9 mouse cellular contexts compared by ENCODE assay signal in the genomic region with DNA sequence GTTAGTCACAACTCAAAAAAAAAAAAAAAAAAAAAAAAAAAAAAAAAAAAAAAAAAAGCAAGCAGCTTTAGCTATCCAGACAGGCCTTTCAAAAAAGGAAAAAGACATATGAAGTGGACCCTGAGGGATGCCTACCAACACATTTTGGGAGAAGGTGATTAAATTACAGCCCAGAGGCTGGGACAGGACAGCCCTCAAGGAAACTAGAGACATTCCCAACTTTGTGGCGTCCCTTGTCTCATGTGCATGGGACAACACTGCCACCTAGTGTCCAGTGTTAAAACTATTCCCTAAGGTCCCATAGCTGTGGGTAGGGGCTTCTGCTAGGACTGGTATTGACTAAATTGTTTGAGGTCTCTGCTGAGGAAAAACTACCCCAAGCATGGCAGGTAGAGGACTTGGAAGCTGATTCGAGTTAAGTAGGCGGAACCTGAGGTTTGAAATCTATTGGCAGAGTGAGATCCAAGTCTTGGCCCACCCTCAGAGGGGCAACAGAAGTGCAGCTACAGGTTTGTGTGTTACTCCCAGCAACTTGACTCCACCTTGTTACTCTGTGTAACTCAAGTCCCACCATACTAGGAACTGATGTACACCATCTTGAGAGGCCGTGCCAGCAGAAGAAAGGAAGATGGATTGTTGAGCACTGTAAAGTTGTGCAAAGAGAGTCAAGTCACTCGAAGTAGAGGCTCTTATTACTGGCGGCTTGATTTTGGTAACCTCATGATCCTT. TPM values are rescaled to one million over a fixed set of nuclear protein-coding genes. Genes with fewer than 3 reads are reported as not detected.
A peak's percentile ranks its signal among the peaks of the same experiment; 100 is the strongest.
DNase-seq lines count a peak whose midpoint lies in the region; ATAC-seq and TF ChIP-seq lines count a peak whose summit lies in the region.
"Had no signal": no experiment of that assay in that cellular context is flagged by ENCODE, and none has a peak within 500 bp of the region (broad histone marks: within the 10 kb centered on the region; RNA-seq: fewer than 3 reads in every experiment).

No protein-coding gene starts in this region.

- no peaks in the 10 kb centered on the region for H3K36me3 ChIP-seq in forebrain, embryonic 15.5 days
- H3K36me3 ChIP-seq in hindbrain, postnatal 0 days (ENCODE audit: insufficient read depth, low read length) = no peaks in the 10 kb centered on the region
- no peaks in the 10 kb centered on the region for H3K36me3 ChIP-seq in midbrain, embryonic 12.5 days

- intact Hi-C loops in left cerebral cortex, postnatal 25 days (cut with DNase I) = loop anchor here (1.0 to 5.0 kb wide), 4 partner anchors 181 to 1401 kb away; no protein-coding TSS in a partner anchor

- DNase-seq in right cerebral cortex, adult 18-20 months = peak; percentile 60
- no peak for DNase-seq in right cerebral cortex, postnatal 36 days (ENCODE audit: low spot score in 2 of 2)
- DNase-seq in cerebellum, adult 11-12 months = peak; percentile 23
- peak; percentile 87 for DNase-seq in hindbrain, postnatal 0 days (ENCODE audit: low spot score)
- peak; percentile 57 to 72 for DNase-seq in left cerebral cortex, postnatal 25 days (ENCODE audit: low spot score in 2 of 2)
- DNase-seq in testis, postnatal 14 days (ENCODE audit: low spot score) = peak; percentile 17

- H3K27ac ChIP-seq in forebrain, embryonic 15.5 days (replicated peaks) = no peak overlapping the region
- no peak overlapping the region for H3K27ac ChIP-seq in hindbrain, postnatal 0 days
- no peak overlapping the region for H3K27ac ChIP-seq in midbrain, embryonic 12.5 days (replicated peaks)

- H3K4me3 ChIP-seq in forebrain, embryonic 15.5 days = no peak overlapping the region
- no peak overlapping the region for H3K4me3 ChIP-seq in hindbrain, postnatal 0 days (ENCODE audit: low read length)
- H3K4me3 ChIP-seq in midbrain, embryonic 12.5 days = no peak overlapping the region

- ATAC-seq in forebrain, embryonic 15.5 days (replicated peaks) = peak; percentile 84
- peak; percentile 80 for ATAC-seq in hindbrain, postnatal 0 days
- peak; percentile 74 for ATAC-seq in midbrain, embryonic 12.5 days (ENCODE audit: low FRiP score, low read depth)

- no peak overlapping the region for H3K9ac ChIP-seq in forebrain, embryonic 15.5 days (replicated peaks)
- no peak overlapping the region for H3K9ac ChIP-seq in hindbrain, postnatal 0 days (replicated peaks; ENCODE audit: low read length)
- no peak overlapping the region for H3K9ac ChIP-seq in midbrain, embryonic 12.5 days (replicated peaks)

- WGBS in forebrain, embryonic 15.5 days = 45% methylated on average over 6 of the region's 6 CpGs
- WGBS in hindbrain, postnatal 0 days = 43% methylated on average over 6 of the region's 6 CpGs
- WGBS in midbrain, embryonic 12.5 days = 46% methylated on average over 6 of the region's 6 CpGs

- H3K4me1 ChIP-seq in forebrain, embryonic 15.5 days = peaks cover 10% of the 10 kb centered on the region
- no peaks in the 10 kb centered on the region for H3K4me1 ChIP-seq in hindbrain, postnatal 0 days (ENCODE audit: insufficient read depth, low read length)
- no peaks in the 10 kb centered on the region for H3K4me1 ChIP-seq in midbrain, embryonic 12.5 days

- H3K27me3 ChIP-seq in forebrain, embryonic 15.5 days = no peaks in the 10 kb centered on the region
- H3K27me3 ChIP-seq in hindbrain, postnatal 0 days (ENCODE audit: insufficient read depth, low read length) = no peaks in the 10 kb centered on the region
- 0 out of 2 replicates have a peak, but pooled peaks cover 3% of the 10 kb centered on the region for H3K27me3 ChIP-seq in midbrain, embryonic 12.5 days

- H3K4me2 ChIP-seq in forebrain, embryonic 15.5 days (replicated peaks) = no peak overlapping the region
- no peak overlapping the region for H3K4me2 ChIP-seq in hindbrain, postnatal 0 days (ENCODE audit: low read depth, low read length)
- H3K4me2 ChIP-seq in midbrain, embryonic 12.5 days (replicated peaks) = no peak overlapping the region

- TF ChIP-seq CTCF in hindbrain, postnatal 0 days (IDR thresholded peaks at IDR 0.05; ENCODE audit: low read depth) = peak; percentile 91

- H3K9me3 ChIP-seq in forebrain, embryonic 15.5 days = no peaks in the 10 kb centered on the region
- H3K9me3 ChIP-seq in hindbrain, postnatal 0 days (ENCODE audit: low read length) = no peaks in the 10 kb centered on the region
- no peaks in the 10 kb centered on the region for H3K9me3 ChIP-seq in midbrain, embryonic 12.5 days

RNA-seq across cellular contexts. Expression of gene Pappa2, which starts 26.6 kb away (rescaled TPM):
- 0.94 and 1.6 TPM in 2 replicates for polyA plus RNA-seq in forebrain, embryonic 15.5 days (2015; fragmentation: Nextera tagmentation; extraction: Ambion mirVana)
- total RNA-seq in hindbrain, postnatal 0 days (2014; rRNA removed) = 4.6 and 6.7 TPM in 2 replicates
- 0.54 and 0.69 TPM in 2 replicates for polyA plus RNA-seq in hindbrain, postnatal 0 days (2015; fragmentation: Nextera tagmentation; extraction: Ambion mirVana)
- 1 to 10 TPM; 3.4 to 4.2 TPM for total RNA-seq in left cerebral cortex, postnatal 25 days (2021)
- 1.9 and 3.3 TPM in 2 replicates for polyA plus RNA-seq in midbrain, embryonic 12.5 days (2016; fragmentation: Nextera tagmentation; extraction: Ambion mirVana)
- total RNA-seq: neutrophil, adult 5-6 weeks had no signal

Comparison
In these comparisons a context has a peak if more than half of its experiments do, and no peak if none do; other contexts are left out.
1. DNase-seq: peak in right cerebral cortex, adult 18-20 months (single experiment), cerebellum, adult 11-12 months (single experiment), hindbrain, postnatal 0 days (single experiment), left cerebral cortex, postnatal 25 days (2 of 2) and testis, postnatal 14 days (single experiment); none in right cerebral cortex, postnatal 36 days (0 of 2).
2. Peak in every context shown above with its lines, with median percentiles within 50 percentile points of each other: ATAC-seq.